Mouse (Mus musculus) adrenal gland, postnatal 14 days (tissue): ENCODE measurements around the gene Prrx1. TPM values are rescaled to one million over a fixed set of nuclear protein-coding genes. Genes with fewer than 3 reads are reported as not detected.

Experiments used
- DNase-seq: peaks from one replicate; pipeline ENCODE4 v3.0.0; 2021; ENCODE audit warnings: mixed read lengths
- long read RNA-seq, 2 experiments: library from polyadenylated mRNA; stranded (forward); transcript quantifications; one replicate each; pipeline ENCODE4 v2.0.0; 2021
- total RNA-seq: library from RNA; stranded (reverse); gene quantifications from 2 replicates; pipeline ENCODE4 v1.2.3, GENCODE M21; 2021

The Prrx1 gene
- 9.8 and 11.2 TPM in 2 replicates for total RNA-seq
- long read RNA-seq, experiment 1, full-length matches to known transcripts, result 6 of 7 reads
- long read RNA-seq, experiment 1, partial matches to known transcripts, result 0 of 7 reads
- long read RNA-seq, experiment 1, other reads (novel, unspliced or antisense), result 1 of 7 reads
- long read RNA-seq, experiment 2, full-length matches to known transcripts, result 1 of 2 reads
- long read RNA-seq, experiment 2, partial matches to known transcripts, result 0 of 2 reads
- long read RNA-seq, experiment 2, other reads (novel, unspliced or antisense), result 1 of 2 reads

GRCm38 (mm10) chr1:163313101-163313773, at the start of gene Prrx1:
Prrx1 (minus strand) TSS chr1:163313710.
- DNase-seq, result no peak

GRCm38 (mm10) chr1:163362202-163362601, 48.7 kb upstream of the Prrx1 start:
- DNase-seq, result no peak

GRCm38 (mm10) chr1:163361376-163361775, 47.9 kb upstream of the Prrx1 start:
- DNase-seq, result no peak

GRCm38 (mm10) chr1:163360796-163361195, 47.3 kb upstream of the Prrx1 start:
- no peak for DNase-seq

GRCm38 (mm10) chr1:163359521-163359920, 46.0 kb upstream of the Prrx1 start:
- no peak for DNase-seq

GRCm38 (mm10) chr1:163358165-163358564, 44.7 kb upstream of the Prrx1 start:
- no peak for DNase-seq

- no peak for DNase-seq
Observed at GRCm38 (mm10) chr1:163357733-163358132, 44.2 kb upstream of the Prrx1 start.

- no peak for DNase-seq
Observed at GRCm38 (mm10) chr1:163356167-163356566, 42.7 kb upstream of the Prrx1 start.

- no peak for DNase-seq
Observed at GRCm38 (mm10) chr1:163355626-163356156, 42.2 kb upstream of the Prrx1 start.

- no peak for DNase-seq
Observed at GRCm38 (mm10) chr1:163350988-163351387, 37.5 kb upstream of the Prrx1 start.

- DNase-seq, result no peak
Observed at GRCm38 (mm10) chr1:163345541-163345940, 32.0 kb upstream of the Prrx1 start.

GRCm38 (mm10) chr1:163344931-163345330, 31.4 kb upstream of the Prrx1 start:
- peak; percentile 14 for DNase-seq

GRCm38 (mm10) chr1:163339219-163339561, 25.7 kb upstream of the Prrx1 start:
- no peak for DNase-seq

GRCm38 (mm10) chr1:163338525-163339218, 25.2 kb upstream of the Prrx1 start:
- DNase-seq, result no peak

- peak; percentile 33 for DNase-seq
Observed at GRCm38 (mm10) chr1:163337821-163338220, 24.3 kb upstream of the Prrx1 start.

GRCm38 (mm10) chr1:163327279-163327678, 13.8 kb upstream of the Prrx1 start:
- no peak for DNase-seq

GRCm38 (mm10) chr1:163319669-163320571, 6.4 kb upstream of the Prrx1 start:
- no peak for DNase-seq

GRCm38 (mm10) chr1:163316920-163317319, 3.4 kb upstream of the Prrx1 start:
- DNase-seq, result no peak

GRCm38 (mm10) chr1:163314829-163315301, 1.4 kb upstream of the Prrx1 start:
- DNase-seq, result no peak

GRCm38 (mm10) chr1:163313921-163314725, 613 bp upstream of the Prrx1 start:
- no peak for DNase-seq
